In the genomic region with DNA sequence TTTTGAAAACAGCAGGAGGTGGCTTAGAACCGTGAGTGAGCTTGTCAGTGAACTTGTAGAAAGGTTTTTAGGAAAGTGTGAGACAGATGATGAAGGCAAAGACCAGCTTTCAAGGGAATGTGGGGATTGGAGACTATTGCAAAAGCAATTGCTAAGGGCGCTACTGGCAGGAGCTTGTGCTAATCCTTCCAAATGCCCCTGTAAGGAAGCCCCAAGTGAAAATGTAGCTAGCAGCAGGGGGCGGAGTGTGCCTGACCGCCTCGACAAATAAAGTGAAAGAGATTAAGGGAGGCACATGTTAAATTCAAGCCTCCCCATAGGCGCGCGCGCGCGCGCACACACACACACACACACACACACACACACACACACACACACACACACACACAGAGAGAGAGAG, we compare ENCODE assay signal across 11 mouse cellular contexts. TPM values are rescaled to one million over a fixed set of nuclear protein-coding genes. Genes with fewer than 3 reads are reported as not detected.
DNase-seq lines count a peak whose midpoint lies in the region; ATAC-seq and TF ChIP-seq lines count a peak whose summit lies in the region.
"Not testable (repeated sequence)": the region's sequence is repeated elsewhere in the genome, so short reads cannot be mapped to it uniquely, and the experiment has no call there.
"Had no signal": no experiment of that assay in that cellular context is flagged by ENCODE, and none has a peak within 500 bp of the region (broad histone marks: within the 10 kb centered on the region; RNA-seq: fewer than 3 reads in every experiment).

No protein-coding gene starts in this region.

- peak; percentile 56; the same call in 1 of the 2 replicates for ATAC-seq in common myeloid progenitor, adult 5-6 weeks (replicated peaks; ENCODE audit: low read depth, poor library complexity, severe bottlenecking)
- ATAC-seq in megakaryocyte-erythroid progenitor cell, adult 5-6 weeks (replicated peaks; ENCODE audit: low FRiP score, low TSS enrichment, poor library complexity, severe bottlenecking): peak; percentile 50; the same call in 1 of the 2 replicates

- not testable (repeated sequence) for H3K27ac ChIP-seq in CH12.LX (ENCODE audit: insufficient read depth, low read depth); hindbrain, embryonic 10.5 days

- peaks cover 8 to 12% of the 10 kb centered on the region in 2 experiments; a peak in 2 of 4 replicates for H3K4me1 ChIP-seq in CH12.LX (ENCODE audit: control insufficient read depth in 1 of 2, insufficient read depth in 2 of 2)
- H3K4me1 ChIP-seq in hindbrain, embryonic 10.5 days (replicated peaks): not testable (repeated sequence)

- TF ChIP-seq RAD21 in CH12.LX (IDR thresholded peaks at IDR 0.05; ENCODE audit: low read depth, low read length): not testable (repeated sequence)

- H3K36me3 ChIP-seq in CH12.LX (replicated peaks in 1 of 2; ENCODE audit: control insufficient read depth in 1 of 2, insufficient read depth in 1 of 2, low read length in 1 of 2); hindbrain, embryonic 10.5 days: not testable (repeated sequence)

- H3K79me2 ChIP-seq in CH12.LX (replicated peaks; ENCODE audit: control insufficient read depth, extremely low read depth, insufficient read depth, poor library complexity, severe bottlenecking): not testable (repeated sequence)

- not testable (repeated sequence) for TF ChIP-seq CTCF in CH12.LX (conservative IDR thresholded peaks at IDR 0.05 in 1 of 2, IDR thresholded peaks at IDR 0.05 in 1 of 2; ENCODE audit: low read depth in 2 of 2, low read length in 2 of 2)

- not testable (repeated sequence) for H3K9me3 ChIP-seq in CH12.LX (replicated peaks; ENCODE audit: low read length); hindbrain, embryonic 10.5 days

- not testable (repeated sequence) for H3K4me3 ChIP-seq in CH12.LX (replicated peaks in 1 of 3; ENCODE audit: low read depth in 2 of 3, low read length in 2 of 3, poor library complexity in 1 of 3); hindbrain, embryonic 10.5 days

- WGBS in hindbrain, embryonic 10.5 days: 34% methylated on average over 12 of the region's 12 CpGs

- dilution Hi-C loops in CH12.LX (cut with MboI; ENCODE audit: extremely low pct_ligation_motif_present, extremely low pct_unique_long_range_greater_than_20kb, low sequenced_read_pairs): not testable (repeated sequence)

- in situ Hi-C loops in CH12.LX (cut with MboI; ENCODE audit: low pct_ligation_motif_present, low pct_unique_long_range_greater_than_20kb, low sequenced_read_pairs): not testable (repeated sequence)

- H3K27me3 ChIP-seq in CH12.LX (replicated peaks): peaks cover 27% of the 10 kb centered on the region
- H3K27me3 ChIP-seq in hindbrain, embryonic 10.5 days (ENCODE audit: insufficient read depth, poor library complexity, severe bottlenecking): not testable (repeated sequence)

- TF ChIP-seq EP300 in CH12.LX (IDR thresholded peaks at IDR 0.05; ENCODE audit: low read length): not testable (repeated sequence)

- TF ChIP-seq POLR2A in CH12.LX (IDR thresholded peaks at IDR 0.05; ENCODE audit: low read depth, low read length): not testable (repeated sequence)

- DNase-seq in CH12.LX (ENCODE audit: extremely low read depth): not testable (repeated sequence)
- peak; percentile 20 to 28 for DNase-seq in frontal cortex, postnatal 14 days (ENCODE audit: low spot score in 2 of 2)
- DNase-seq in hindbrain, embryonic 10.5 days (ENCODE audit: low spot score): peak; percentile 39
- DNase-seq in kidney, postnatal 14 days: peak; percentile 40
- peak; percentile 32 for DNase-seq in liver
- DNase-seq in right cerebral cortex, postnatal 14 days: peak; percentile 22

- H3K4me2 ChIP-seq in CH12.LX (ENCODE audit: insufficient read depth, low read depth, poor library complexity, severe bottlenecking): peak overlapping the region; percentile 50

- not testable (repeated sequence) for H3K9ac ChIP-seq in CH12.LX (ENCODE audit: insufficient read depth, low read depth)

RNA-seq across cellular contexts. Expression of a gene that starts 5.4 kb away (rescaled TPM):
- total RNA-seq in CH12.LX (2012; rRNA removed) (not detected in 2 replicates), CH12.LX (2014; rRNA removed) (not detected in 2 replicates)
- polyA plus RNA-seq in CH12.LX (2012; ENCODE audit: insufficient read length, low read depth): not detected in 2 replicates
- not detected in 2 replicates for total RNA-seq in common myeloid progenitor, adult 5-6 weeks (2017)
- not detected in 2 replicates for polyA plus RNA-seq in hindbrain, embryonic 10.5 days (2016; fragmentation: Nextera tagmentation; extraction: Ambion mirVana)
- not detected in 2 replicates for total RNA-seq in megakaryocyte-erythroid progenitor cell, adult 5-6 weeks (2014; fragmentation: Nextera tagmentation)
- total RNA-seq in megakaryocyte-erythroid progenitor cell, adult 5-6 weeks (2017): not detected in 2 replicates
- polyA plus RNA-seq: erythroblast, embryonic 14.5 days; myocyte had no signal

RNA-seq across cellular contexts. Expression of a gene that starts 16.5 kb away (rescaled TPM):
- total RNA-seq in CH12.LX (2012; rRNA removed): not detected in 2 replicates
- not detected in 2 replicates for total RNA-seq in CH12.LX (2014; rRNA removed)
- not detected in 2 replicates for polyA plus RNA-seq in CH12.LX (2012; ENCODE audit: insufficient read length, low read depth)
- total RNA-seq in common myeloid progenitor, adult 5-6 weeks (2017): not detected in 2 replicates
- not detected in 2 replicates for polyA plus RNA-seq in hindbrain, embryonic 10.5 days (2016; fragmentation: Nextera tagmentation; extraction: Ambion mirVana)
- not detected in 2 replicates for total RNA-seq in megakaryocyte-erythroid progenitor cell, adult 5-6 weeks (2014; fragmentation: Nextera tagmentation)
- total RNA-seq in megakaryocyte-erythroid progenitor cell, adult 5-6 weeks (2017): not detected in 2 replicates
- polyA plus RNA-seq: erythroblast, embryonic 14.5 days; kidney, embryonic 14.5 days; myocyte had no signal

RNA-seq across cellular contexts. Expression of a gene that starts 16.6 kb away (rescaled TPM):
- not detected in 2 replicates for total RNA-seq in CH12.LX (2012; rRNA removed)
- total RNA-seq in CH12.LX (2014; rRNA removed): not detected in 2 replicates
- not detected in 2 replicates for polyA plus RNA-seq in CH12.LX (2012; ENCODE audit: insufficient read length, low read depth)
- total RNA-seq in common myeloid progenitor, adult 5-6 weeks (2017): not detected in 2 replicates
- polyA plus RNA-seq in hindbrain, embryonic 10.5 days (2016; fragmentation: Nextera tagmentation; extraction: Ambion mirVana): not detected in 2 replicates
- not detected in 2 replicates for total RNA-seq in megakaryocyte-erythroid progenitor cell, adult 5-6 weeks (2014; fragmentation: Nextera tagmentation)
- total RNA-seq in megakaryocyte-erythroid progenitor cell, adult 5-6 weeks (2017): not detected in 2 replicates
- polyA plus RNA-seq: erythroblast, embryonic 14.5 days; kidney, embryonic 14.5 days; myocyte had no signal

RNA-seq across cellular contexts. Expression of a gene that starts 31.7 kb away (rescaled TPM):
- total RNA-seq in CH12.LX (2012; rRNA removed) (not detected in 2 replicates), CH12.LX (2014; rRNA removed) (not detected in 2 replicates)
- polyA plus RNA-seq in CH12.LX (2012; ENCODE audit: insufficient read length, low read depth): not detected in 2 replicates
- not detected in 2 replicates for total RNA-seq in common myeloid progenitor, adult 5-6 weeks (2017)
- not detected in 2 replicates for polyA plus RNA-seq in hindbrain, embryonic 10.5 days (2016; fragmentation: Nextera tagmentation; extraction: Ambion mirVana)
- total RNA-seq in megakaryocyte-erythroid progenitor cell, adult 5-6 weeks (2014; fragmentation: Nextera tagmentation): not detected in 2 replicates
- total RNA-seq in megakaryocyte-erythroid progenitor cell, adult 5-6 weeks (2017): not detected in 2 replicates
- polyA plus RNA-seq: erythroblast, embryonic 14.5 days; myocyte had no signal
